Mouse (Mus musculus) hindbrain, embryonic 15.5 days (tissue): ENCODE data around the gene Pip5k1c. TPM values are rescaled to one million over a fixed set of nuclear protein-coding genes. Genes with fewer than 3 reads are reported as not detected.

Experiments
- ATAC-seq: fragments of 200-750 bp; cut with Nextera tagmentation; 2 replicates; pipeline ENCODE4 v1.8.0; 2017; ENCODE audit warnings: low read depth, moderate number of reproducible peaks, moderate TSS enrichment; ENCODE audit not compliant: low FRiP score
- H3K27ac ChIP-seq: fragments of 300-500 bp; sonication (generic); replicated peaks from 2 replicates; pipeline ENCODE4 v1.5.1; 2015; ENCODE audit warnings: mild to moderate bottlenecking, inconsistent platforms
- H3K27me3 ChIP-seq: fragments of 300-500 bp; sonication (generic); 2 replicates; pipeline ENCODE4 v1.6.1; 2015; ENCODE audit warnings: control low read depth, inconsistent platforms
- H3K36me3 ChIP-seq: fragments of 300-500 bp; sonication (generic); 2 replicates; pipeline ENCODE4 v1.6.1; 2015; ENCODE audit warnings: control low read depth, inconsistent platforms
- H3K4me1 ChIP-seq: fragments of 300-500 bp; sonication (generic); replicated peaks from 2 replicates; pipeline ENCODE4 v1.6.1; 2015; ENCODE audit warnings: control low read depth, inconsistent platforms
- H3K4me2 ChIP-seq: fragments of 300-500 bp; sonication (generic); 2 replicates; pipeline ENCODE4 v1.6.1; 2015; ENCODE audit warnings: moderate library complexity, mild to moderate bottlenecking, inconsistent platforms
- H3K4me3 ChIP-seq: fragments of 300-500 bp; sonication (generic); 2 replicates; pipeline ENCODE4 v1.5.1; 2015; ENCODE audit warnings: mild to moderate bottlenecking, inconsistent platforms
- H3K9ac ChIP-seq: fragments of 300-500 bp; sonication (generic); 2 replicates; pipeline ENCODE4 v1.6.1; 2015; ENCODE audit warnings: inconsistent platforms
- H3K9me3 ChIP-seq: fragments of 300-500 bp; sonication (generic); 2 replicates; pipeline ENCODE4 v1.6.1; 2016; ENCODE audit warnings: control low read depth, inconsistent platforms
- WGBS: fragments of 180-500 bp; shearing (Covaris S2); methylation state at CpG from one replicate; pipeline ENCODE4 v1.1.7; 2015; 5-methylcytosine and 5-hydroxymethylcytosine counted together
- polyA plus RNA-seq: library from polyadenylated mRNA; unstranded; fragments of >200 nt; fragmentation: Nextera tagmentation; extraction: Ambion mirVana; gene quantifications from 2 replicates; pipeline ENCODE4 v1.2.1, GENCODE M21; 2015

The Pip5k1c gene
- polyA plus RNA-seq, 1 experiment from 2014 or later: 151 TPM

- WGBS: 87% methylated on average over 4 of the region's 4 CpGs
- peaks cover 4% of the 10 kb centered on the region; the same call in 1 of the 2 replicates for H3K36me3 ChIP-seq
- H3K9me3 ChIP-seq: no peaks in the 10 kb centered on the region
- no peak overlapping the region for H3K27ac ChIP-seq
- H3K4me1 ChIP-seq: peaks cover 36% of the 10 kb centered on the region
- H3K27me3 ChIP-seq: peaks cover 30% of the 10 kb centered on the region
- no peak overlapping the region for H3K4me2 ChIP-seq
- no peak overlapping the region for H3K4me3 ChIP-seq
- ATAC-seq: no peak
- H3K9ac ChIP-seq: no peak overlapping the region
Measured at GRCm38 (mm10) chr10:81261025-81261424, 31.7 kb upstream of the Pip5k1c start.

GRCm38 (mm10) chr10:81265540-81265939 is 27.2 kb upstream of the Pip5k1c start:
- Histone ChIP-seq H3K27ac (no peak overlapping the region), H3K4me2 (peak overlapping the region; percentile 59), H3K4me1 (peaks cover 26% of the 10 kb centered on the region), H3K4me3 (peak overlapping the region; percentile 69; the same call in 1 of the 2 replicates), H3K9ac (no peak overlapping the region), H3K27me3 (no peaks in the 10 kb centered on the region), H3K9me3 (no peaks in the 10 kb centered on the region), H3K36me3 (peaks cover 4% of the 10 kb centered on the region; the same call in 1 of the 2 replicates)
- ATAC-seq: peak; percentile 6; the same call in 1 of the 2 replicates
- WGBS: 91% methylated on average over 8 of the region's 8 CpGs

GRCm38 (mm10) chr10:81266211-81267105 is 26.3 kb upstream of the Pip5k1c start, which contains the start of the genes Mrpl54 and Apba3:
Gene Mrpl54 (minus strand): TSS chr10:81266934.
Gene Apba3 (plus strand): TSS chr10:81266960.
- peak; percentile 92 for ATAC-seq
- Histone ChIP-seq H3K4me1 (peaks cover 26% of the 10 kb centered on the region), H3K36me3 (peaks cover 9% of the 10 kb centered on the region)

GRCm38 (mm10) chr10:81268056-81268455 is 24.7 kb upstream of the Pip5k1c start:
- H3K9ac ChIP-seq: peak overlapping the region; percentile 72
- H3K4me1 ChIP-seq: peaks cover 26% of the 10 kb centered on the region
- H3K27ac ChIP-seq: 0 out of 2 replicates have a peak overlapping the region, but pooled peaks have one; percentile 35
- H3K4me2 ChIP-seq: peak overlapping the region; percentile 76
- WGBS: 3% methylated on average over 23 of the region's 23 CpGs
- no peaks in the 10 kb centered on the region for H3K9me3 ChIP-seq
- H3K36me3 ChIP-seq: peaks cover 21% of the 10 kb centered on the region
- peak overlapping the region; percentile 60 for H3K4me3 ChIP-seq
- no peaks in the 10 kb centered on the region for H3K27me3 ChIP-seq
- ATAC-seq: peak; percentile 49; the same call in 1 of the 2 replicates

More at GRCm38 (mm10) chr10:81266211-81267105, 26.3 kb upstream of the Pip5k1c start, which contains the start of the genes Mrpl54 and Apba3:
- peak within 1 kb of the TSS; percentile 66 for H3K9ac ChIP-seq
- peak within 1 kb of the TSS; percentile 76 for H3K4me2 ChIP-seq
- peak within 1 kb of the TSS; percentile 69 for H3K4me3 ChIP-seq
- H3K27me3 ChIP-seq: no peaks in the 10 kb centered on the region
- WGBS: under 1% methylated on average over 48 of the region's 48 CpGs
- peak within 1 kb of the TSS; percentile 90 for H3K27ac ChIP-seq
- no peaks in the 10 kb centered on the region for H3K9me3 ChIP-seq

GRCm38 (mm10) chr10:81268643-81269412 is 23.9 kb upstream of the Pip5k1c start:
- Histone ChIP-seq H3K4me1 (peaks cover 26% of the 10 kb centered on the region), H3K4me3 (peak overlapping the region; percentile 60), H3K27ac (no peak overlapping the region), H3K36me3 (peaks cover 26% of the 10 kb centered on the region), H3K9me3 (no peaks in the 10 kb centered on the region), H3K27me3 (no peaks in the 10 kb centered on the region), H3K4me2 (peak overlapping the region; percentile 76), H3K9ac (peak overlapping the region; percentile 72)
- no peak for ATAC-seq
- 86% methylated on average over 16 of the region's 16 CpGs for WGBS

GRCm38 (mm10) chr10:81272356-81272755 is 20.4 kb upstream of the Pip5k1c start:
- Histone ChIP-seq H3K27ac (no peak overlapping the region), H3K4me3 (no peak overlapping the region), H3K4me2 (no peak overlapping the region), H3K36me3 (peaks cover 22% of the 10 kb centered on the region), H3K9me3 (no peaks in the 10 kb centered on the region), H3K4me1 (peaks cover 17% of the 10 kb centered on the region), H3K27me3 (no peaks in the 10 kb centered on the region), H3K9ac (no peak overlapping the region)
- WGBS: 95% methylated on average over 20 of the region's 21 CpGs
- no peak for ATAC-seq

- H3K4me3 ChIP-seq: no peak overlapping the region
- WGBS: 95% methylated on average over 19 of the region's 19 CpGs
- no peak overlapping the region for H3K4me2 ChIP-seq
- no peak for ATAC-seq
- no peaks in the 10 kb centered on the region for H3K27me3 ChIP-seq
- no peak overlapping the region for H3K27ac ChIP-seq
- H3K9me3 ChIP-seq: no peaks in the 10 kb centered on the region
- no peak overlapping the region for H3K9ac ChIP-seq
- peaks cover 22% of the 10 kb centered on the region for H3K36me3 ChIP-seq
- H3K4me1 ChIP-seq: peaks cover 5% of the 10 kb centered on the region
Measured at GRCm38 (mm10) chr10:81273842-81274241, 18.9 kb upstream of the Pip5k1c start.

- ATAC-seq: no peak
- Histone ChIP-seq H3K4me3 (no peak overlapping the region), H3K27ac (no peak overlapping the region), H3K9ac (no peak overlapping the region), H3K36me3 (peaks cover 9% of the 10 kb centered on the region), H3K27me3 (peaks cover 3% of the 10 kb centered on the region; the same call in 1 of the 2 replicates), H3K9me3 (no peaks in the 10 kb centered on the region), H3K4me2 (no peak overlapping the region), H3K4me1 (no peaks in the 10 kb centered on the region)
- 74% methylated on average over 22 of the region's 22 CpGs for WGBS
Measured at GRCm38 (mm10) chr10:81277676-81278075, 15.1 kb upstream of the Pip5k1c start.

GRCm38 (mm10) chr10:81279496-81279895 is 13.3 kb upstream of the Pip5k1c start:
- no peak for ATAC-seq
- peaks cover 10% of the 10 kb centered on the region; the same call in 1 of the 2 replicates for H3K27me3 ChIP-seq
- 45% methylated on average over 10 of the region's 10 CpGs for WGBS
- no peaks in the 10 kb centered on the region for H3K4me1 ChIP-seq
- no peak overlapping the region for H3K4me2 ChIP-seq
- H3K36me3 ChIP-seq: no peaks in the 10 kb centered on the region
- no peak overlapping the region for H3K9ac ChIP-seq
- no peaks in the 10 kb centered on the region for H3K9me3 ChIP-seq
- H3K4me3 ChIP-seq: no peak overlapping the region
- no peak overlapping the region for H3K27ac ChIP-seq

GRCm38 (mm10) chr10:81284189-81284588 is 8.6 kb upstream of the Pip5k1c start:
- ATAC-seq: no peak
- Histone ChIP-seq H3K27ac (no peak overlapping the region), H3K27me3 (peaks cover 16% of the 10 kb centered on the region), H3K4me1 (peaks cover 6% of the 10 kb centered on the region), H3K36me3 (no peaks in the 10 kb centered on the region), H3K4me2 (no peak overlapping the region), H3K4me3 (no peak overlapping the region), H3K9ac (no peak overlapping the region), H3K9me3 (no peaks in the 10 kb centered on the region)
- 46% methylated on average over 6 of the region's 6 CpGs for WGBS

- 11% methylated on average over 17 of the region's 17 CpGs for WGBS
- H3K4me2 ChIP-seq: 0 out of 2 replicates have a peak overlapping the region, but pooled peaks have one; percentile 89
Measured at GRCm38 (mm10) chr10:81284719-81285118, 8.0 kb upstream of the Pip5k1c start.

More at GRCm38 (mm10) chr10:81284719-81285118, 8.0 kb upstream of the Pip5k1c start:
- Histone ChIP-seq H3K9ac (no peak overlapping the region), H3K27me3 (peaks cover 17% of the 10 kb centered on the region), H3K27ac (no peak overlapping the region), H3K9me3 (no peaks in the 10 kb centered on the region), H3K4me1 (peaks cover 6% of the 10 kb centered on the region), H3K36me3 (no peaks in the 10 kb centered on the region), H3K4me3 (no peak overlapping the region)
- ATAC-seq: no peak
